Mouse (Mus musculus): ENCODE measurements at regions not wholly inside any gene's neighbourhood (a gene's known extent, or its start where the extent isn't known, plus 50 kb on each side); places are given as distances from the start of the nearest gene placed in this dataset.
"Not testable (repeated sequence)": the region's sequence is repeated elsewhere in the genome, so short reads cannot be mapped to it uniquely, and the experiment has no call there.

DNA sequence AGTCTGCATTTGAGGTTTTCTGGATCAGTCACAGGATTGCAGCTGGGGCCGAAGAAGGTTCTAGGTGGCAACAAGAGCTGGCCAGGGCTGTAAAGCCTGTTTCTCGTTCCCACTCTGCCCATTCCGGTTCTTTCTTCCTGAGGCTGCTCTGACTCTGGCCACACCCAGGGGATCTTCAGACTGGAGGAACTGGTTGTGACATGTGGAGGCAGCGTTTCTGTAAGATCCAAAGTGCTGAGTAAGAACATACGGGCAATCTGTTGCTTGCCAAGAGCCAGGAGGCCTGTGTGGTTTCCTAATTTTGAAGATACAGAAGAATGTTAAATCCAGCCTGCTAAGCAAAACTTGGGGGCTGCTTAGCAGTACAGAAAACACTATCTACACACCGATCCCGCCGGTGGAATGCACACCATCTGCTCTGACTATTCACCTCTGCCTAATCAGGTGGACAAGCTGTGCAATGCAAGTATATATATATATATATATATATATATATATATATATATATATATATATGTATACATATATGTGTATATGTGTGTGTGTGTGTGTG lies 99.3 kb upstream of the Bmp2k start:
- DNase-seq (ENCODE audit: low read depth, low spot score) = peak; percentile 67

DNA sequence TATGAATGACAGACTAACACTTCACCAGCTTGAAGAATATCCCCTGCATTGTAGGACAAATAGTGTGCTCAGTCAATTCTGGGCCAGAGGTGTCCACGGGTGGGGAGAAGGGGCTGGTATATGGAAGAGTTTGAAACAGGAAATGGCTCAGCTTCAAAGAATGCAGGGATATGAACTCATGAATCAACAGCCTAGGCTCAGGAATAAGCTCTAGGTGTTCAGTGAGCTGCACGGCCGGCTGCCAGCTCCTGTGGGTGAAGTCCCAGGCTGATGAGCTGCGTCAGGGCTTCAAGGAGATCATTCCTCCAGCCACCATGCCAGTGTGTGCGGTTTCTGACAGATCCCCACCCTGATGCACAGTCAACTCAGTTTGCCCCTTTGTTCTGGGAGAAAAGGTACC lies 98.8 kb upstream of the Bmp2k start:
- DNase-seq (ENCODE audit: low read depth, low spot score) = no peak

DNA sequence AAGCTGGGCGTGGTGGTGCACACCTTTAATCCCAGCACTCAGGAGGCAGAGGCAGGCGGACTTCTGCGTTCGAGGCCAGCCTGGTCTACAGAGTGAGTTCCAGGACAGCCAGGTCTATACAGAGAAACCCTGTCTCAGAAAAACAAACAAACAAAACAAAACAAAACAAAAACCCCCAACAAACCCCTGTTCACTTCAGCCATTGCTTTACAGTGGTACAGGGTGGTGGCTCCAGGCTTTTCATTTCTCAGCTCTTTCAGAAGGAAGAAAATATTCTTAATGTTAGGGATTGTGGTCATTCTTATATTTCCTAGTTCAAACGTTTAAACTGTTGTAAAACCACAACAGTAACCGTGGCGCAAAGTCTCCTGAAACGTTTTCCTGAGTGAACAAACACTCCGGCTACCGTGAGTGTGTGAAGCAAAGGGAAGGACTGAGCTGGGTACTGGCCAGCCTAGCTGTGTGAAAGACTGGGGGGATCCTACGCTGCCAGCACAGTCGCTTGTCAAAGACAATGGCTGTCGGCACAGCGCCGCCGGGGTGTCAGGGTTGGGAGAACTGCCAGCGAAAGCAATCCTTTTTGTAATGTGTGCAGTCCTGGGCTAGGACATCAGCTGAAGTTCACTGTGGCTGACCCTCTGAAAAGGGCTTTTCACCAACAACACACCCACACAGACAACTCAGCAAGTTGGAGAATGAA lies 91.8 kb upstream of the Bmp2k start:
- DNase-seq (ENCODE audit: low read depth, low spot score) = peak; percentile 72

DNA sequence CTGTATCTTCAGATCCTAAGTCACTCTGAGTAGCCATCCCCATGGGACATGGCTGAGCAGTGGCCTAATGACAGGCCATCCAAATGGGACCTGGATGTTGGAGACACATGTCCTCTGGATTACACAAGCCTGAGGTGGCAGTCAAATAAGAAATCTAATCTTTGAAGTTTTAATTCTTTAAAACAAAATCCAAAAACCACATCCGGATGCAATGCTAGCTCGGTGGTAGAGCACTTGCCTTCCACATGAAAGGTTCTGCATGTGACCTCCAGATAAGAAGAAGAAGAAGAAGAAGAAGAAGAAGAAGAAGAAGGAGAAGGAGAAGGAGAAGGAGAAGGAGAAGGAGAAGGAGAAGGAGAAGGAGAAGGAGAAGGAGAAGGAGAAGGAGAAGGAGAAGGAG lies 89.1 kb upstream of the Bmp2k start:
- DNase-seq (ENCODE audit: low read depth, low spot score) = not testable (repeated sequence)

DNA sequence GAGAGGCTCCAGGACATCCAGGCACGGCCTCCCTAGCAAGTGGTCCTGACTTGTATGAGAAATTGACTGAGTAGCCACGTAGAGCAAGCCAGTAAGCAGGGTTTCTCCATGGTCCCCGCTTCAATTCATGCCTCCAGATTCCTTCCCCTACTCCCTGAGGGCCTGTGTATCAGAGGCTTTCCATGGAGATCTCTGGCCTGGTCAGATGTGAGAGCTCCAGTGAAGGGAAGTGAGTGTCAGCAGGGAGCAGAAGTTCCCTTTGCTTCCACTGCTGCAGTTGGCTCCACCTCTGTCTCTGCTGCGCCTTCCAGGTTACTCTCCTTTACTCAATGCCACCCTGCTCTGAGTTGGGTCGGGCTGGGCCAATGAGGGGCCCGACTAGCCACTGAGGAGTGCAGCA lies 88.3 kb upstream of the Bmp2k start:
- no peak for DNase-seq (ENCODE audit: low read depth, low spot score)

DNA sequence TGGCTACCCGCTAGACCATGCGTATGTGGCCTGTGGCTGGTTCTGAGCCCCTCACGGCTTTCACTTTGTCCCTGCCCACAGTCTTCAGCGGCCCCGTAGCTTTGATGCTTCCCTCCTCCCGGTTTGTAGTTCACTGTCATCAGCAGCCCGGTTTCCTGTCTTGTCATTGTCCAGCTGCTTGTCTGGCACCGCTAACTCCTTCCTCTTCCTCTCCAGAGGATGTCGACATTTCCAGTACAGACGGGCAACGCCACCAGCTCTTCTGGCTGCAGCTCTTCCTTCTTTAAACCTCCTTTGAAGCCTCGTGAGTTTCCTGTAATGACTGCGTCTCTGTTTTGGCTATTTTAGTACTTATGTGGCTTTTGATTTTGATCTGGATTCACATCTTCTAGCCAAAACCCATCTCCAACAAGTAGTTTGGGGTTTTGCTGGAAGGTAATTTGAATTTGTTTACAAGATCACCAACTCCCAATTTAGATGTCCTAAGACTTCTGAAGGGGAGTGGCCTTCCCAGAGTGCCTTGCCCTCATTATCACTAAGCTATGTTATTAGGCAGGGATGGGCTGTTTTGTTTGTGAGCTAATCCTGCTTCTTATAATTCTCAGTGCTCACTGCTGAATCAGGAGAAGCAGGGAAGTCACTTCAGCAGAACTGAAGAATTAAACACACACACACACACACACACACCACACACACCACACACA lies 85.8 kb upstream of the Bmp2k start:
- DNase-seq (ENCODE audit: low read depth, low spot score) = peak; percentile 73

DNA sequence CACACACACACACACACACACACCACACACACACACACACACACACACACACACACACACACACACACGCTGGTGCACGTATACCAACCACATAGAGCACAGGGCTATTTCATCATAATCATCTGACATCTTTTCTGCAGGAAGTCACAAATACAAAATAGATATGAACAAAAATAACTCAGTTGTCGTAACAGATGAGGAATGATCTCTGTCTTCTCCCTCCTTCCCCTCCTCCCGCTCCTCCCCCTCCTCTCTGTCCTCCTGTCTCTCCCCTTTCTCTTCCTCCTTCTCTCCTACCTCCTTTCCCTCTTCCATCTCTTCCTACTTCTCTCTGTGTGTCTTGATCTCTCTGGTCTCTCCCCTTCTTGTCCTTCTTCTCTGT lies 85.2 kb upstream of the Bmp2k start:
- DNase-seq (ENCODE audit: low read depth, low spot score) = no peak

DNA sequence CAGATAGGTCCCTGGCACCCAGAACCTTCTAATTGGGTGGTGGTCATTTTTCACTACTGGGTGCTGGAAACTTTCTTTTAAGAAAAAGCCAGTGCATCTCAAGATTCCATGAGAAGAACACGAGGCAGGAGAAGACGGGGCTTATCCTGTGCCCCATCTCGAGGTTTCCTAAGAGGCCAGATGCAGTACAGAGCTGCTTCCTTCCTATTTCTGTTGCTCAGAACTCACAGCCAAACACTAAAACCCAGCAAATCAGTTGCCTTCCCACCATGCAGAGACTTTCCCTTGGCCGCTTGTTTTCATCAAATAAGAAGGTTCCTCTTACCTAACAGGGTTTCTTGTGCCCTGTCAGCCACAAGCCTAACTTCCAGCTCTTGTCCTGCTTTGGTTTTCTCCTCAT lies 84.7 kb upstream of the Bmp2k start:
- DNase-seq (ENCODE audit: low read depth, low spot score) = peak; percentile 42

DNA sequence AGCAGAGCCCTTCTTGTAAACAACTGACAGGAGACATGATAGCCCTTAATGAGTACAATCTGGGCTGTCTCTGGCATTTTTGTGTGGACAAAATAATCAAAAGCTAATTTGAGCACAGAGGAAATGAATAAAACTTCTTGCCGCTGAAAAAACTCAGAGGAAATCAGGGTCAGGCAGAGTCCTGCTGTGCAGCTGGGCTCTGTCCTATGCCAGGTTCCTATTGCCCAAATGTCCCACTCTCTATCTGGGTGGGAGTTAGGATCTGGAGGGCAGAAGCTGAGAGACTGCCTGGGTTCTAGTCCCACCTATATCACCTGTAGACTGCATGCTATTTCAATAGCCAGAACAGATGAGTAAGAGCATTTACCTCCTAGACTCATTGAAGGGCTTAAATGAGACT lies 83.8 kb upstream of the Bmp2k start:
- DNase-seq (ENCODE audit: low read depth, low spot score) = no peak

DNA sequence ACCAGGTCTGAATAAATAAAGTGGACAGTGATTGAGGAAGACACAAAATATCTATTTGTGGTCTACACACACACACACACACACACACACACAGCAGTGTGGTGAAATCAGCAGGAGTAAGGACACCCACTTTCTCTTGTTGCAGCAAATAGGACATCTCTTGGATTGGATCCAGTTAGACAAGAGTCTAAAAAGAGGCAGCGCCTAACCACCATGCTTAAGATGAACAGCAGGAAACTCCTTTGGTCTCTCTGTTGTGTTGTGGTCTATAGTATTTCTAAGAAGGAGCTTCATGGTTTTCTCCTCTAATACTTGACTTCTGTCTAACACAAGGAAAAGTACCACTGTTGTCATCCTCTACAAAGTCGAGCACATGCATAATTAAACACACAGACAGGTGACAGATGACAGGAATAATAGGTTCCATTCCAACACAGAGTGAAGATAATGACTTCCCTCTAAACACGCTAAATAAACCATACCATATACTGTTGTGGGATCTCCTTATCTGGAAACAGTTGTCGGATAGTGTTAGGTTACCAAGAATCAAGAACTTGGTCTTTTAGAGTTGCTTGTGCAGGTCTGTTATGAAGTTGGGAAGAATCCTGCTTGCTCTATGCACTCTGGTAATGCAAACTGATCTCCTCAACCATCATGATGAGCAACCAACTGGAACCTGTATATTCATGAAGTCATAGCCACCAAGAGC lies 82.6 kb upstream of the Bmp2k start:
- peak; percentile 26 for DNase-seq (ENCODE audit: low read depth, low spot score)

DNA sequence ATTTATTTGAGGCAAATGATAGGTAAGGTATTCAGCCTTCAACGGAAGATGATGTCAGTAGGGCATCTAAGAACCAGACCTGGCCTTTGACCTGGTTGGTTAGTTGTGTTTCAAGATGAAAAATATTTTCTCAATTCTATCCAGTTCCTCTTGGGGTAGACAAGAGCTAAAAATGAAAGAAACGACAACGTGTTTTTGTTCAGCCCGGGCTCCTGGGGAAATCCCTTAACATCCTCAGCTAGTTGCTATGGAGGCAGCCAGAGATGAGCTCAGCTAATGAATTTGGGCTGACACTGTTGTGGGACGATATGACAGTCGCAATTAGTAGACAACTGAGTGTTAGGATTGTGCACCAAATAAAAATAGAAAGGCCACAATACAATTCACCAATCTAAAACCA lies 80.6 kb upstream of the Bmp2k start:
- DNase-seq (ENCODE audit: low read depth, low spot score) = peak; percentile 67

DNA sequence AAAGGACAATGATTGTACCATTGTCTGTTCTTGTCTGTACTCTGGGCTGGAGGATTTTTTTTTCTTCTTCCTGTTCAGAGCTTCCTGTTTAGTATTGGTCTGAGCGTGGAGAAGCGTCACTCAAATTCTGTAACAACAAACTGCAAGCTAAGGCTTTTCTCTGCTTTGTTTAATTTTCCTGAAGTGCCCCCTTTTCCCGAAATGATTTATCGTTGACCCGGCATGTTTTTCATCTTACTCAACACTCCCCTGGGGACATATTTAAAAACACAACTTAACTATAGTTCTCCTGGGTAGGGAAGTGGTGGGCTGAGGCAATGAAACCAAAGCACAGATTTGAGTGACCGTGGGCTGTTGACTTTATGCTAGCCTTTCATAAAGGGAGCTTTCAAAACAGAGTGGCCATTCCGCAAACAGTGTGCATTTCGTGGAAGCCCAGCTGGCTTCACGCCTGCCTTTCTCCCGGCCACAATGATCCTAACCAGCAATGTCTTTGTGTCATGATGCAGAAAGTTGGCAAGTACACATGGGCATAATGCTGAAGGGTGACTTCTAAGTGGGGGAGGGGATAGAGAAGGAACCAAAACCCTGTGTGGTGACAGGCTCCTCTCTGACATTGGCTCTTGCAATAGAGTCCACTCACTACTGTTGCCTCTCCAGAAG lies 79.8 kb upstream of the Bmp2k start:
- DNase-seq (ENCODE audit: low read depth, low spot score) = peak; percentile 91

DNA sequence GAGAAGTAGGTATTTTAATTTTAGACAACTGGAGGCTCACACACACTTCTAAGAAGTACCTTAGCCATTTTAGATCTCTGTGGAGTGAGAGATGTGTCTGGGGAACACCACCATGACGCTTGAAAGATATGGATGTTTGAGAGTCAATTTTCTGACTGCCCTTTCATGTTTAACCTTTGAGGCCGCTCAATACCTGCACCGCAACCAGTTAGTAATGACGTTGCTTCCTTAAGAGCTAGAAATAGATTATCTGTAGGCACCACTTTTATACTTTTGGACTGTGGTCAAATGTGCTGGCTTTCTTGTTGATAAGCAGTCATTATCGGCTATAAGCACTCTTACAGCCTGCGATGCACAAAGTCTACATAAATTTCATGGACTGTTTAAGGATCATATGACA lies 78.3 kb upstream of the Bmp2k start:
- DNase-seq (ENCODE audit: low read depth, low spot score) = no peak

DNA sequence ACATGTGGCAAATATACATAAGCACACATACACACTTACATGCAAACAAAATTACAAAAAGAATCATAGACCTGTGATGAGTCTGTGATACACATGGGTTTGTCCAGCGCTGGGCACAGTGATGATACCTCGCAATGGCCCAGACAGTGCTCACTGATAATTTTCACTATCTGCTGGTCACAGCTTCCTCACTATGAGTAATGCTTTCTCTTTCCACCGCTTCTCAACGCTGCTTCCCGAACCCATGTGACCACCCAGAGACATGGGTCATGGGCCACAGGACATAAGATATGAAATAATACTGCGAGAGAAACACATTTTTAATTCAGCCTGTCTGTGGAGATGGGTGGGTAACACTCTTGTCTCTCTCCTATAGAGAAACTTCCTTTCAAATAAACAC lies 76.5 kb upstream of the Bmp2k start:
- no peak for DNase-seq (ENCODE audit: low read depth, low spot score)

DNA sequence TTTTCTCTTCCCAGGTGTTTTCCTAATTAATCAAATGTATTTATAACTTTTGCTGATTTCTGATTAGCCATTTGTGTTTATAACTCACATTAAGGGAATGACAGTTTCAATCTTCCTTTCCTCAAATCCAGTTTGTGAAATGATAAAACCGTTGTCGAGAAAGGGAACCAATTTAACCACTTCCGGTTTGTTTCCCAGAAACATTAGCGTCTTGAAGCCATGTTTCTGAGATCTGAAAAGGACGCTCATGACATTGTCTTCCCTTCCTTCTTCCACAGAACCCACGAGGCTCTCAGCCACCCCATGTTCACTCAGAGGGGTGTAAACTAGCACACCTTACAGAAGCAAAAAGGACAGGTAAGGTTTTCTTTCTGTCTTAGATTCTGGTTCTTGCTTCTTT lies 76.0 kb upstream of the Bmp2k start:
- DNase-seq (ENCODE audit: low read depth, low spot score) = no peak

DNA sequence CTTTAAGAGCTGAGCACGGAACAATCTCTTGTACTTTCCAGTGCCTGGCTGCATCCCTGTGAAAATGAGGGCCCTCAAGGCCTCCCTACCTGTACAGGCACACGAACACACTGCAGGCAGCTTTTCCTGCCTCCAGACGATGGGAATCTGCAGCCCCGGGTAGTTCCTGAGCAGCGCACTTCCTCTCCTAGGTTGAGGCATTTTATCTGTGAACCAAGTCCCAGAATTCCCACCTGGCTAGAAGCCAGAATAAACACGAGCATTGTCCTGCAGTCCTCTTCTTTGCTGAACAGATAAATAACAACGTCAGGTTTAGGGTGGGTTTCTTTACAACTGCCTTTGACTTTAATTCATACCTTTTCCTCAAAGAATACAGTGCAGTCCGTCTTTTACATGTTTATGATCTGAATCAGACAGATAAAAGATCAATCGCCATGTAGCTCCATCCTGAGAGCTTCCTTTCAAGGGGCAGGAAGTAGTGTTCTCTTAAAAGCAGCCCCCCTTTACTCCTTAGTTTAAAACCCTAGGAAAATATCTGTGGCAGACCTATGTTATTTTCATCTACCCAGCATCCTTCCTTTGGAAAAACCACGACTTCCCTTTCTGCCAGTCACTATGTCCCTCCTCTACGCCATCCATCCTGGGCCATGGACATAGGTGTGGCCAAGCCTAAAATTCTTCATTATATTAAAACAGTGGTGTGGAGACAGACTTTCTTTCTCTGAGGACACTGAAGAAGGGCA lies 75.3 kb upstream of the Bmp2k start:
- no peak for DNase-seq (ENCODE audit: low read depth, low spot score)

DNA sequence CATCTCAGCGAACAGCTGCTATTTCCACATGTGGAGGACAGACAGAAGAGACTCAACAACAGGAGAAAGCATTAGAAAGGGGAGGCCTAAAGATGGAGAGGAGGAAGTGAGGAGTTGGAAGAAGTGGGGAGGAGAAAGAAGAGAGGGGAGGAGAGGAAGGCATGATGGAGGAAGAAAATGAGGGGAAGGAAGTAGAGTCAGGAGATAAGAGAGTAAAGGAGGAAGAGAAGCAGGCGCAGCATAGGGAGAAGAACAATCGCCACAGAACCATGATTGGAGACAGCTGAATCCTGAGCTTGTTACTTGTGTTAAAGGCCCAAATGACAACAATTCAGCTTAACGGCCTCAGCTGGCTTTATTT lies 74.8 kb upstream of the Bmp2k start:
- no peak for DNase-seq (ENCODE audit: low read depth, low spot score)

DNA sequence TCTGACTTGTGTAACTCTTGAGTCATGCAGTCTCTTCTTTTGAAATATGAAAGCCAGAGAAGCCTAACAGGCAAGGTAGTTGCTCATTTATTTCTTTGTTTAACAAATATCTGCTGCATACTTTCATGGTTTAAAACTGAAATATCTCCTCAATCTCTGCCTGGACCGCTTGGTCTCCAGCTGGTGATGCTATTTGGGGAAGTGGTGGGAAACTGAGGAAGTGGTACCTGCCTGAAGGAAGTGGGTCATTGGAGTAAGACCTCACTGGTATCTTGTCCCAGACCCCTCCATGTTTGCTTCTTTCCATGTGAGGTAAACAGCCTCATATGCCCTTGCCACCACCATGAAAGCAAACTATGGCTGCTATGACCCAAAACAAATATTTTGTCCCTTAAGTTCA lies 74.0 kb upstream of the Bmp2k start:
- DNase-seq (ENCODE audit: low read depth, low spot score) = no peak

DNA sequence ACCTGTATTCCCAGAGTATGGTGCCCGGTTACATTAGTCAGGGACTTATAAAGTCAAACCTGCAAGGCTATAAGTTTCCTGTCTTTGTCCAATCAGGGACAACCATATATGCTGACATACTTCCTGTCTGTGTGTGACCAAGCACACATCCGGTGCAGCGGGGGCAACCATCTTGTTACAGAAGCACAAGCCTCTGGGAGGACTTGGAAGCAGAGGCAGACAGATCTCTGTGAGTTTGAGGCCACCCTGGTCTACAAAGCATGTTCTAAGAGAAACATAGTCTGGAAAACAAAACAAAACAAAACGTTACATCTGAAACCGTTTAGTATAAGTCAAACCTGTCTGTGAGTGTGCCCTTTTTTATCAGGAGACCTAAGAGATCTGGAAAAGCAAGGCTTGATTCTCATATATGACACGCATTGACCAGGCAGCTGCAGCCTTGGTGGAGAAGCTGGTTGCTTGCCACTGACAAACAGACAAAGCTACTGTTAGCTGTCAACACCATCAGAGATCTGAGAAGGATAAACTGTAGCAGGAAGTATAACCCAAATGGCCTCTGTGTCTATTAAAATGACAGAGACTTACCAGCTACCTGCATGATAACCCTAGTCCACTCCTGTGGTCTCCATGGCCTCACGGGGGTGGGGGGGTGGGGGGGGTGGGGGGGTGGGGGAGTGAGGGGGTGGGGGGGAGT lies 72.6 kb upstream of the Bmp2k start:
- DNase-seq (ENCODE audit: low read depth, low spot score) = no peak

DNA sequence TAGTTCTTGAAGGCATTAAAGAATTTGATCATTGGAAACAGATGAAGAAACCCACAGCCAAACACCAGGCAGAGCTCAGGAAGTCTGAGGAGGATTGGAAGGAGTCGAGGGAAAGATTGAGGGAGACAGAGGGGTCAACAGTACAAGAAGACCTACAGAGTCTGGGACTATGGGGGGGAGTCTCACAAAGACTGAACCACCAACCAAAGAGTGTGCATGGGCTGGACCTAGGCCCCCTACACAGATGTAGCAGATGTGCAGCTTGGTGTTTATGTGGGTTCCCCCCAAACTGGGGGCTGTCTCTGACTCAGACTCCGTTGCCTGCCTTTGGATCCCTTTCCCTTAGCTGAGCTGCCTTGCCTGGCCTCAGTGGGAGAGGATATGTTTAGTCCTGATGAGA lies 71.5 kb upstream of the Bmp2k start:
- DNase-seq (ENCODE audit: low read depth, low spot score) = no peak

DNA sequence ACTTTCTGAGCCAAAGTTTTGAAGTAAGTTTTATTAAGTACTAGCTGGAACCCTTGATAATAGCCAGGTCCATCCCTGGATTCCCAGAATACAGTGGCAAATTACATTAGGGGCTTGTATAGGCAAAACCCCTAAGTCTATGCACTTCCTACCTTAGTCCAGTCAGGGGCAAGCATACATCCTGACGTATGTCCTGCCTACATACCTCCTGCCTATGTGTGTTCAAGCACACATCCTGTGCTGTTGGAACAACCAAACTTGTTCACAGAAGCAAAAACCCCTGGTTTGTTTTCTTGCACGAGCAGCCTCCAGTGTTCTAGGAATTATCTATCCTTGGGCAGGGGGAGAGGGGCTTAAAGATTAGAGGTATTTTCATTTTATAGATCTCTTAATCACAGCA lies 66.4 kb upstream of the Bmp2k start:
- DNase-seq (ENCODE audit: low read depth, low spot score) = no peak

All from brain, adult 2 months (tissue).